ENCODE assay signal across 26 mouse cellular contexts in genomic region chr4:152188651-152189050, GRCm38 (mm10). TPM values are rescaled to one million over a fixed set of nuclear protein-coding genes. Genes with fewer than 3 reads are reported as not detected.
"Had no signal": no experiment of that assay in that cellular context is flagged by ENCODE, and none has a peak within 500 bp of the region (broad histone marks: within the 10 kb centered on the region; RNA-seq: fewer than 3 reads in every experiment).

No protein-coding gene starts in this region.

- H3K27ac ChIP-seq: limb, embryonic 10.5 days; limb, embryonic 13.5 days; liver, embryonic 13.5 days; neural tube, embryonic 12.5 days; neural tube, embryonic 15.5 days; stomach, postnatal 0 days had no signal

- H3K4me3 ChIP-seq: limb, embryonic 10.5 days; limb, embryonic 13.5 days; liver, embryonic 13.5 days; neural tube, embryonic 12.5 days; neural tube, embryonic 15.5 days had no signal

- H3K9ac ChIP-seq: limb, embryonic 13.5 days; liver, embryonic 13.5 days; neural tube, embryonic 15.5 days had no signal

- H3K36me3 ChIP-seq: limb, embryonic 10.5 days; limb, embryonic 13.5 days; liver, embryonic 13.5 days; neural tube, embryonic 12.5 days; neural tube, embryonic 15.5 days had no signal

- H3K9me3 ChIP-seq: limb, embryonic 10.5 days; limb, embryonic 13.5 days; liver, embryonic 13.5 days; neural tube, embryonic 12.5 days; neural tube, embryonic 15.5 days had no signal

- DNase-seq: kidney, adult 18-20 months; kidney, adult 9 months; kidney, postnatal 14 days; liver; liver, embryonic 13.5 days; lung, adult 2 months; lung, postnatal 14 days; lung, postnatal 4 days; midbrain, embryonic 14.5 days; right cerebral cortex, postnatal 25 days; spleen, adult 18-20 months; thymus, postnatal 36 days had no signal

- H3K4me2 ChIP-seq: limb, embryonic 13.5 days; liver, embryonic 13.5 days; midbrain, embryonic 11.5 days; neural tube, embryonic 12.5 days; neural tube, embryonic 15.5 days had no signal

- H3K27me3 ChIP-seq: limb, embryonic 13.5 days; liver, embryonic 13.5 days; neural tube, embryonic 12.5 days; neural tube, embryonic 15.5 days had no signal

RNA-seq across cellular contexts. Expression of gene Hes2, which starts 30.0 kb away (rescaled TPM):
- total RNA-seq: layer of hippocampus, adult 8-10 months; layer of hippocampus, postnatal 14 days; left cerebral cortex, adult 18-20 months; left cerebral cortex, postnatal 25 days; megakaryocyte progenitor cell, adult 5-6 weeks; midbrain, postnatal 0 days had no signal
- polyA plus RNA-seq: limb, embryonic 10.5 days; limb, embryonic 13.5 days; liver, embryonic 13.5 days; liver, embryonic 16.5 days; midbrain, embryonic 14.5 days; midbrain, postnatal 0 days; neural tube, embryonic 15.5 days; thymus, postnatal 0 days had no signal

RNA-seq across cellular contexts. Expression of gene Espn, which starts 36.5 kb away (rescaled TPM):
- polyA plus RNA-seq: midbrain, embryonic 14.5 days had no signal
